Mouse (Mus musculus) ovary, postnatal 10 days (tissue): ENCODE data around the gene Ranbp1.
"Not testable (repeated sequence)": the region's sequence is repeated elsewhere in the genome, so short reads cannot be mapped to it uniquely, and the experiment has no call there.

Experiments used
- DNase-seq: peaks from one replicate; pipeline ENCODE4 v3.0.0; 2022; ENCODE audit warnings: low spot score

Ranbp1 gene

DNA sequence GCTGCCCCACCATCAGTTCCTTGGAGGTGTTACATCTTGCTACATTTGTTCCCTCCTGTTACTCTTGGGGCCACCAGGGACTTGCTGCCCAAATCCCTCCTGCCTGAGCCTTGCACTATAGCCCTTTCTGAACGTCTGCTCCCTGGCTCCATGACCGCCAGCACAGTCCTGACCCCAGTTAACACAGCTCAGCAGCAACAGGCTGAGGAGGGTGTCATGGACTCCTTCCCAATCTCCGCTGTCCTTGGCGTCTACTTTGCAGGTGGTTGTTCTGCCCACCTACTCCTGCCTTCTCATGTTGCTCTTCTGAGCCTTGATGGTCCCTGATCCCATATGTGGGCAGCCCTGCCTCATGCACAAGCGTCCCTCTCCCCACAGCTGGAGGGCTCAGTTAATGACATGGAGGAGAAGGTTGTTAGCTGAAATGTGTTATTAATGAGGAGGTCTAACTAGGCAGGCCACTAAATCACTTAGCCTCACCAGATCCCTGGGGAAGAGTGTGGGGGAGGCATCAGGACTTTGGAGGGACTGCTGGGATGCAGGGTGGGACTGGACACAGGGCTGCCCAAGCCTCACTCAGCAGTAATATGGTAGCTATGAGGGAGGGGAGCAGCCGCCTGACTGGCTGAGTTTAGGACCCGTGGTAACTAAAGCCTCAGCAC lies 45.0 kb downstream of the Ranbp1 start:
- no peak for DNase-seq

DNA sequence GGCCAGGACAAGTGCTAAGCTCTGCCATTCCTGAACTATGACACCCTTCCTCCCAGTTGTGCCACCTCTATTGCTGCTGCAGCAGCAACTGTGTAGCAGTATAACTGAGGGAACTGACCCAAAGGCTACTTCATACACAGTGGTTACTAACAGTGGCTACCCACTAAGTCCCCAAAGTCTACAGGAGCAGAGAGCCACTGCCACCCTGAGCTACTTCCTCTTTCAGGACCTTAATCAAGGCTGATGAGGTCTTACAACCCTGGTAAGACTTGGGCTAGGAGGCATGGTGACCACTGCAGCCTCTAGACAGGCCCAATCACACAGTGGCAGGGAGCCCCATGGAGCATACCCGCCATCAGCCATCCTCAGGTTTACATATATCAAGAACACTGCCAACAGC lies 46.5 kb downstream of the Ranbp1 start:
- DNase-seq: no peak

DNA sequence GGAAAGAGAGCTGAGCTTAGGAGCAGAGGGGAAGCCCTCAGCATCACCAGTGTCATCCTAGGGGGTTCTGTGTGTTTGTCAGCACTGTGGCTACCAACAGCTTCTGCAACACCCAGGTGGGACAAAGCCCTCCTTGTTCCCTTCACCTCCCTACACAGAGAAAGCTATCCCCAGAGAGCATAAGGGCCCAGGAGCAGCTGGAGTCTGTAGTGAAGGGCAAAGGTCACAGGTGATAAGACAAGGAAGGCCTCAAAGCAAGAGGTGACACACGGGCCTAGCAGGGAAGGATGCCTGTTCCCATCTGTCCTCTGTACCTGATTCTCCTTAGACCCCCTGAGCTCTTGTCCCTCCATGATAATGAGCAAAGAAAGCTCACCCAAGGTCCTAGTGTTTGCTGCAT lies 46.9 kb downstream of the Ranbp1 start:
- DNase-seq: no peak

DNA sequence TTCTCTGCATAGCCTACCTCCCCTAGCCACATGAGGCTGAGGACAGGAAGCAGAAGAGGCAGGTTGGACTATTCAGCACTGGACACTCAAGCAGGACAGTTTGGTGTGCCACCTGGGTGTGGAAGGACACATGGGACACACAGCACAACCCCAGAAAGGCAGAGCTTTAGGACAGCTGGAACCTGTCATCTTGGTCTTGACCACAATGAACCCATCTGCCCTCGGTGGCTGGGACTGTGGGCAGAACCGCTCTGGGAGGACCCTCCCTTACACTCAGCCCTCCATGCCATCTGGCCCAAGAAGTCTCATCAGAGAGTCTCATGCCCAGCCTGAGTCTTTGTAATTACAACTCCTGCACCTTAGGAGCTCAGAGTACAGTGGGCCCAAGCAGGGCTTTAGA lies 48.5 kb downstream of the Ranbp1 start:
- DNase-seq: no peak

DNA sequence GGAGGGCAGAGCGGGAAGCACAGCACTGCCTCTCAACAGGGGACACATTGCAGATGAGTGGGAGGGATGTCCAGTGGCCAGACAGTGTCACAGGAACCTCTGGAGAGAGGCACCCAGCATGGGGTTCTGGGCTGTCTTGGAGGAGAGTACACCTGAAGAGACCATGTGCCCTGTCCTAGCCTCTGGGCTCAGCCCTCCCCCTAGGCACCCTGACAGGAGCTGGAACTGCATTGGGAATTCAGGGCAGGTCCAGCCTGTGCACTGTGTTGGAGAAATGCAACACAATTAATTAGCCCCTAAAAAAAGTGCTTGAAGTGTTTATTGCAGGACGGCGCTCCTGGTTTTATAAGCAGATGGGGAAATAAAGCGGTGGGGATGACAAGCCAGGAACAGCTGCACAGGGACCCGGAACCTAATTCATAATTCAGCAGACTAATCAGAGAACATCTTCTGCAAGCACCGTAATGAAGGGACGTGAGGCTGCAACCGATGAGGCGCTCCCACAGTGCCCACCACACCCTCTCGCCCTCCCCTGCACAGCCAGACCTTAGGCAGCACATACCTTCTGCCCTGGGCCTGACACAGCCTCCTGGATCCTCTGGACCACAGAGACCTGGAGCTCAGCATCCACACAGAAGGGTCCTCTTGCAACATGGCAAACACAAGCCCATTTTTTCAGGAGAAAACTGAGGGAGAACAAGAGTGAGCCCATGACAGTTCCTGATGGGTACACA lies 50.0 kb downstream of the Ranbp1 start:
- no peak for DNase-seq

DNA sequence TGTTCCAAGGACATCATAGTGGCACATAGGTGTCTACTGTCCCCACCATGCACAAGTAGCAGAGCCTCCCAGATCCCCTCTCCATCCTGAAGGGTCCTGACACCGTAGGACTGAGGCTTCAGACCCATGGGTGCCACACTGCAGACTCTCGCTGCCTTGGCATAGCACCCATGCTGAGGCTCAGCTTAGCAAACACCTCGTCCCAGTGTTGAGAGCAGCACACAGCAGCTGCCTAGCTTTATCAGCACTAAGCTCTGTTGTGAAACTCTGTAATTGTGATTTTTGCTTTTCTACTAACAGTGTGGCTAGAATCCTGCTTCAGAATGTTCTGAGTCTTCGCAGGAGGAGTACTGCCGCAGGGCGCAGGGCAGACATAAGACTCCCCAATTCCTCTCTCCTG lies 50.7 kb downstream of the Ranbp1 start:
- no peak for DNase-seq

DNA sequence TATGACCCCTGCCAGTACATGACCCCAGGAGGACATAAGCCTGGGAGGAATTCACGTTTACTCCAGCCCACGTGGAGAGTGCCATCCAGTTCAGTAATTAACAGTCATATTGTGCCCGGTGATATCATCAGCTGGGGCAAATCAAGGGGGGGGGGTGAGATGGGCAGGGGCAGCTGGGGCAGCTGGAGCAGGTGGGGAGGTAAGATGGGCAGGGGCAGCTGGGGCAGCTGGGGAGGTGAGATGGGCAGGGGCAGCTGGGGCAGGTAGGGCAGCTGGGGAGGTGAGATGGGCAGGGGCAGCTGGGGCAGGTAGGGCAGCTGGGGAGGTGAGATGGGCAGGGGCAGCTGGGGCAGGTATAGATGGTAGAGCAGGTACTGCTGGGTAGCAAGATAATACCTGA lies 53.0 kb downstream of the Ranbp1 start:
- DNase-seq: not testable (repeated sequence)

DNA sequence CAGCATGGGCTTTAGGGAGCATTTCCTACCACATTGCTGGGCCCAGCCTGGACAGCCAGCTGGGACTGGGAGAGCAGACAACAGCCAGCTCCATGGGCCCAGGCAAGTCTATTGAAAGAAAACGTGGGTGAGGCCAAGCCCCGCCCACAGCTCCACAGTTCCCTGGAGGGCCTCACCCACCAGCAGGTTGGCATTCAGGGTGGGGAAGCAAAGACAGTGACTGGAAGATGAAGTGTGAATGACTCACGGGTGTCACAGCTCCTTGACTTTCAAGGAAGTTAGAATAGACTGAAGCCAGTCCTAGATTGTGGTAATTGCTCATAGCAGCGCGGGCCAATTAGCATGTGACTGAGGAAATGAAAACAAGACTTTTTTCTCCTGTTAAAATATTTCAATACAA lies 53.5 kb downstream of the Ranbp1 start:
- no peak for DNase-seq

DNA sequence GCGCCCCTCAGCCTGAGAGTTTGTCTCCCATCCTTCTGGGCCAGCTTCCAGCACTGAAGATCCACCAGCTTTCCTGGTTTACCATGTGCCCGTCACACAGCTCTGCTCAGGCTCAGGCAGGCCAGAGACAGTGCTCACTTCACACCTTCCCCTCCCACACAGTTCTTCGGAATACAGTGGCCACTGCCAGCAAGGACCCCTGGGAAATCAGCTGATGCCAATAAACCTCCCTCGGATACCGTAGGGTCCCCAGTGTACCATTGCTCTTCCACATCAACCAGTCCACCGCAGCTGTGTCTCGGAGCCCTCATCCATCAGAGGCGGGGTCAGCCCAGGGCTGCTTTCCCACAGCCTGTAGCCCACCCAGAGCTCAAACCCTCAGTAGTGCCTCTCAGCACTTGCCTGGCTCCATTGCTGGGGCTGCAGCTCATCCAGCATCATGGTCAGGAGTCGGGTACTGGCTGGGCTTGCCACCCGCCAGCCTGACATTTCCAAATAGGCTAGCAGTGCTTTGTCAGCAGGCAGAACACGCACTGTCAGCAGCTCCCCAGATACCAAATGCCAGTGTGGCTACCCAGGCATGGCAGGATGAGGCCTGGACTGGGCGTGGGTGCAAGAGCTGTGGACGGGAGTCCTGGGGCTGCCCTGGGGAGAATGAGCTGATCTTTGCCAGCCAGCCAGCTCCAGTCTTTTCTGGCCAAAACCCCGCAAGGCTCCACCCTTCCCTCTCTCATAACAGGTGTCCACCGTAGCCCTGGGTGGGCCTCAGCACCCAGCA lies 54.1 kb downstream of the Ranbp1 start:
- no peak for DNase-seq

DNA sequence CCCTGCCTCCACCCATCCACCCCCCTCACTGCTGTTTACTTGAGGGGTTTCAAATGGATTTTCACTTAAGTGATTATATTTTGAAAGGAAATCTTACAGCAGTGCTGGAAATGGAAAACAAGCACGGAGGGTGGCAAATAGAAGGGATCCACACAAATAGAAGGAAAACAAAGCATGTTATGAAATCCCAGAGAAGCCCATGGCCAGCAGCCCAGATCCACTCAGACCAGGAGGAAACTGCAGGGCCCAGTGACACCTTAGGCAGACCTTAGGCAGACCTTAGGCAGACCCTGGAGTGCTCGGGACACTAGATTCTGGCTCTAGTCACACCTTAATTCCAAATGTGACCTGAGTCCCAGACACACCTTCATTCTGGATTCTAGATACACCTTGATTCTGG lies 57.5 kb downstream of the Ranbp1 start:
- DNase-seq: no peak
